Mouse (Mus musculus) T-cell, adult 2 months (primary cell): Measurements from ENCODE around the gene Scgb1b18.
"Not testable (repeated sequence)": the region's sequence is repeated elsewhere in the genome, so short reads cannot be mapped to it uniquely, and the experiment has no call there.

Experiments used
- DNase-seq: peaks from one replicate; pipeline ENCODE4 v3.0.0; 2022; ENCODE audit warnings: low spot score

The Scgb1b18 gene

GRCm38 (mm10) chr7:33185268-33185667 is at the start of gene Scgb1b18:
Gene Scgb1b18, plus strand, starts transcription at chr7:33185568.
- not testable (repeated sequence) for DNase-seq

- DNase-seq, result not testable (repeated sequence)
Measured at GRCm38 (mm10) chr7:33173764-33174163, 11.6 kb upstream of the Scgb1b18 start, which contains the start of gene Scgb2b18. Gene Scgb2b18, minus strand, starts transcription at chr7:33173864.
